Mouse (Mus musculus): ENCODE measurements at regions not wholly inside any gene's neighbourhood (a gene's known extent, or its start where the extent isn't known, plus 50 kb on each side); places are given as distances from the start of the nearest gene placed in this dataset.
"Not testable (repeated sequence)": the region's sequence is repeated elsewhere in the genome, so short reads cannot be mapped to it uniquely, and the experiment has no call there.

DNA sequence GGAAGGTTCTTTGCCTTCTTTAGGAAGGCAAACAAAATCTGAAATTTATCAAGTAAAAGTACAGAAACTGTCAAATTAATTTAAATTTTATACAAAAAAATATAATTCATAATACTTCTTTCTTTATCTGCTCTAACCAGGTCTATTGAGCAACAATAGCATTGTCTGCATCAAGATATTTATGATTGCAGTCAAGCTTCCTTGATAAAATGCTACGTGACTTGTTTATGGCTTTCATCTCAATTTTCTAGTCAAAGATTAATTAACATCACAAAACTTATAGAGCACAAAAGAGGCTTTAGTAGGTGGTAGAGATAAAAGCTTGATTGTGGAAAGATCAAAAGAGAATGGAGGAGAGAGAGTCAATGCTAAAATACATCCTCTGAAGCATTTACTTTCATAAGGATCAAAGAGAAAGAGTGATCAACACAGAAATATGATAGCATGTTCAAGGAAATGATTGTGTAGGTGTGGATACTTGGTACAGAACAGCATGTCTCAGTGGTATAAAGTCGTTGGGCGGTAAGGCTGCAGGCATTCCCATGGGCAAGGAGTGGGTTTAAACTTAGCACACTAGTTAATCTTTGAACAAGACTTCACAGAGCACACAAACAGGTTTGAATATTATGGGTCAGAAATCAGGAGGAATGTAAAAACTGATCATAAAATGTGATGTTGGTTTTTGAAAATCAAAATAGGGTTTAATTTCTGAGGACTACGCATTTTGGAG, 164.3 kb upstream of the Speer4f2 start:
- no peak for DNase-seq (ENCODE audit: low spot score)

DNA sequence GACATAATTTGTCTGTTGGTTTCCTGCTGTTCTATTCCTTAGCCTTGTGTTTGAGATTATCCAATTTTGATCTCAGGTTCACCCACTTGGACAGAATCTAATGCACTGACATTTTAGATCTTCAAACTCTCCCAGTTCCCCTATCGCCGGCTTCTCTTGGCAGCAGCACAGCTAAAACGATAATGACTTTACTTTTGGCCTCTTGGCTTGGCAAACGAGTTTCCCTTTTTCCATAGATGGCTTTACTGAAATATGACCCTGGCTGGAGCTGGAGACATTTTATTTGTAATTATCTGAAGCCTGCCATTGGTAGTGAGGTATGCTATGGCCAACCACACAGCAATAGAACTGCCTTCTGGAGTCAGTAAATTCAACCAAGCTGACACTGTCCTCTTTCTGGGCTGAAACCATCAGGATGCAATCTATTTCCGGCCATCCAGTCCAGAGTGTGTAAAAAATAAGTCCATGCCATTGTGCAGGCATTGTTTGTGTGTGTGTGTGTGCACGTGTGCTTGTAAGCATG, 162.2 kb upstream of the Speer4f2 start:
- DNase-seq (ENCODE audit: low spot score), result no peak

DNA sequence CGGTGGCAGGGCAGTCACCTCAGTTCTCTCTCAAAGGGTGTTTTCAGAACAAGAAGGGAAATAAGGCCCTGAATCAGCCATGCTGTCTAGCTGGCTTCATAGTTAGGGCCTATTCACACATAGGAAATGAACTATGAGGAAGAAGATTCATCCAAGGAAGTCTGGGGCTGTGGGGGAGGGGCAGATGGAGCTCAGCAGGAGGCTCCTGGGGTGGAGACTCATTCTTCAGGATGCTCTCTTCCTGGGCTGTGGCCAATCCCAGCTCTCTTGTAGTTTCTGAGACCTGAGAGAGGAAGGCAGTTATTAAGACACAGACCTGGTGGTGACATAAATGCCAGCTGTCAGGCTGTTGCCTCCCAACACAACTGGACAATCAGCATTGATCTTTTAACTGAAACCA, 149.4 kb upstream of the Speer4f2 start:
- not testable (repeated sequence) for DNase-seq (ENCODE audit: low spot score)

DNA sequence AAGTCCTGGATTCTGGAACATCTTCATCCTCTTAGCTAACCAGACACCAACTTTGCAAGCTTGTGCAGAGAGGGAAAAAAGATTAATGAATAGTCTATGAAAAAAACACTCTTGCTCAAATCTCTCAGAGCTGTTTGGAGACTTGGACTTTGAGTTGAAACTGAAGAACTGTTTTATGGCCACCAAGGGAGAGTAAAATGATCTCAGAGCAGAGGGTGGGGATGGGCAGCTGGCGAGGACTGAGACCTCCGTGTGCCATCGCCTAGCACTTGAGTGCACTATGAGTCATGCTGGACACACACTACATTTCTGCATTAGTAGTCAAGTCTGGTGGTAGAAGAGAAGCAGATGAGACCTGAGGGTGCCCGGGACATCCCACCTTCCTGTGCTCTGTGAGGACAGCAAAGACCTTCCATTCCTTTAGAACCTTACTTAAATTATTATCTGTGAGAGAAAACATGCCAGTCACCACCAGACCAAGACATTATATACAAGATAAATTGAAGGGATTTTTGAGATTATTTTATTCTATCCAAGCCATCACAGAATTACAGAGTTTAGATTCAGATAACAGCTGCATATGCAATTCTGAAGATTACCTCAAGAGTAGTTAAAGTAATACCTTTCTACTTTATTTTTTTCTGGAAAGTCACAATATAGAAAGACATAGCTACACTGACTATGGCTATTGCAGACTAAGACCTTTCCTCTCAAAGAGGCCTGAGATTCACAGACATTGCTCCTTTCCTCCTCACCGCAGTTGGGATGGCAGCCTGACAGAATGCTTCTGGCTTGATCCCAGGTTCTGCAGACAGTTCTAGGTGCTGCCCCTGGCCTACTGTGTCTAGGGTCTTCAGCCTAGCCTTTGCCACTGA, 125.0 kb upstream of the Speer4f2 start:
- no peak for DNase-seq (ENCODE audit: low spot score)

DNA sequence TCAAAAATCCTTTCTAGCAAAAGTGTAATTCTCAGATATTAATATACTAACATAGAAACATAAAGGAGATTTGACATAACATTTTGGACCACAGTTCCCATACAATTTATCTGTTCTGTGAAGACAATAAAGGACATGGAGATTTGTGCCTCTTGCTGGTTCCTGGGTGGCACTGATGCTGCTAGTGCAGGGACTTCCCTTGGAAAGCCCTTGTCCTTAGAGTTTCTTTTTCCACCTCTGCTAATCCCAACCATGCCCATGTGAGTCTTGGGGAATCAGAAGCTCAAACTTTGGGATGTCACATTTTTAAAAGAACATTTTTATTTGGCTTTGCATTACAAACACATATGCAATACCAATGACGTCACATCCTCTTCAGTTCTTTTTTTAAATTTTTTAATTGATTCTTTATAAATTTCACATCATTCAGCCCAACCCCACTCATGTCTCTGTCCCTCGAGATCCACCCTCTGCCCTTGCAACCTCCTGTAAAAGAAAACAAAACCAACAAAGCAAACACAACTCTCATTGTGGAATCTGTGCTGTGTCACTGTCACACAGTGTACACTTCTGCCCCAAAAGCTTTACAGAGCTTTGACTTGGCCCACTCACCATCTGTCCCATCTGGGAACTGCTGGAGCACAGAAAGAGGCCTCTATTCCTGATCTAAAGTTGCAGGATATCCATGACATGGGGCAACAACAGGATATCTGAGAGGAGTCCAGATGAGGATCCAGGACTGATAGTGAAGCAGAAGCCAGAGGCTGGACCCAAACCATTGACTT, 112.2 kb upstream of the Speer4f2 start:
- no peak for DNase-seq (ENCODE audit: low spot score)

DNA sequence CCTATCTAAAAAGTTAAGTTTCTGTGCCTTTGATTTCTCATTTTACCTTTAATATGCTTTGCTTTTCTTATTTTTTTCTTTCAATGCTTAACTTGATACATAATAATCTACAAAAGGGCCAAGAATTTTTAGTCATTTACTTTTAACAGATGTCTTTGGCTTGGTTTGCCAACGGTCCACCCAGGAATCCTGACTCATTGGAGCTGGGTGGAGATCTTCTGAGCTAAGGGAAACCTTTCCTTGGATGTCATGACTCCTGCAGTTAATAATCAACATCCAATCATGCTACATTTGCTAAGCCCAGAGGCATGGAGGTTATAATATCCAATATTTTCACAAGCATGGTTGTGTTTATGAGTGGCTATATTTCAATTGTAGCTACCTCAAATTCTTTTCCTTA, 110.9 kb upstream of the Speer4f2 start:
- no peak for DNase-seq (ENCODE audit: low spot score)

DNA sequence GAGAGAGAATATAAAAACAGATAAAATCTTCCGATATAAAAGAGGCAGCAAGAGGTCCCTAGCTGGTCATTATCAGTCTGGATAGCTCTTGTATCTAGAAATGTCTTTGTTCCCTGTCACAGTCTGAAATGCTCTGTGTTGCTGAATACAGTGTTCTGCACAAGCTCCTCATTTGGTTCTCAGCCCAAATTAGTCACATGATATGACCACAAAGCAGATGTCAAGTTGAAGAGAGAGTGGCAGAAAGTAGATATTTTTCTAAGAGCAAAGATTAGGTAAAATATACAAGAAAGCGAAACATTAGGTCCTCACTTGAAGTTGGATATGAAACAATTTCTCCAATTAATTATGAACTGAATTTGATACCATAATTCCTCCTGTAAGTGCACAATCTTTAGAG, 101.8 kb upstream of the Speer4f2 start:
- DNase-seq (ENCODE audit: low spot score), result no peak

DNA sequence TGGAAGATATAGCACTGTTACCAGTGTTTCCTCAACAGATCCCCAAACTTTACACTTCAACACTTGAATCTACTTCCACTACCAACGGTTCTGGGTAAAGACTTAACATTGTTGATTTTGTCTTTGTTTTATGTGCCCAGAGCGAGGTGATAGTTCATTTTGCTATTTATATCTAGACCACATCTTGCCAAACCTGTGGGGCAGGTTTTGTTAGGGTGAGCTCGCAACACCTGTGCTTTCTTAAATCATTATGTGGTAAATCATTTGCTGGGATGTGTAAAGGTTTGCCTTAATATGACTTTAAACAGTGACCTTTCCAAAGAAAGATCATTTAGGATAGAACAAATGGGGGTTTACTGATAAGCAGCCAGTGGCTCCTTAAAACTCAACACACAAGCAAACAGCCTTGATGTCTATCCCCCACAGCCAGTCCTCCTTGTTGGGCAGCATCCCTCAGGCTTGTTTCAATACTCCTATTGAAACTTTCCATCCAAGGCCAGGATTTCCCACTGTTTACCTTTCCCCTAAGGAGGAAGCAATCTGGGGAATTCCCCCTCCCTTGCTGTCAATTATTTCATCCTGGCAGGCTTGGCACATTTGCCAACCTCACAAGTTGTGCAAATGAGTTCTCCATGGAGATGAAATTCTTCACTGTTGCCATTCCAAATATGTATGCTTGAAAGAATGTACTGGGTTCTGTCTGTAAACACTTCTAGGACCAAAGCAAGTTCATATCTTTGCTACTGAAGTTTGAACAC, 101.1 kb upstream of the Speer4f2 start:
- DNase-seq (ENCODE audit: low spot score), result no peak

DNA sequence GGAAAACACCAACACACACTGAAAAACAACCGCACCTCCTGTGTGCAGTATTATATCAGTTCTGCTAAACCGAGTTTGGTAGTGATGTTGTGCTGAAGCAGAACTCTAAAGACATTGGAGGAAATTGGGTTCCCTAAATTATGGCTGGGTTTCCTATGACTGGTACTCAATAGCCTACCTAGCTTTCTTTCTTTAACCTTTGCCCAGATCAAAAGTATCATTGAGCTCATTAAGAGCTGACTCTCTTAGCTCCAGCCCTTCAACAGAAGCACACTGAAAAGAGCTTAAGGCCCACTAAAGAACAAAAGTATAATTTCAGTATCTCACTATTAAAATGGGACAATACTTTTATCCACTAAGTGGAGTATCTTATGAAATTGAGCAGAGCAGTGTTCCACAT, 97.6 kb upstream of the Speer4f2 start:
- DNase-seq (ENCODE audit: low spot score), result no peak

DNA sequence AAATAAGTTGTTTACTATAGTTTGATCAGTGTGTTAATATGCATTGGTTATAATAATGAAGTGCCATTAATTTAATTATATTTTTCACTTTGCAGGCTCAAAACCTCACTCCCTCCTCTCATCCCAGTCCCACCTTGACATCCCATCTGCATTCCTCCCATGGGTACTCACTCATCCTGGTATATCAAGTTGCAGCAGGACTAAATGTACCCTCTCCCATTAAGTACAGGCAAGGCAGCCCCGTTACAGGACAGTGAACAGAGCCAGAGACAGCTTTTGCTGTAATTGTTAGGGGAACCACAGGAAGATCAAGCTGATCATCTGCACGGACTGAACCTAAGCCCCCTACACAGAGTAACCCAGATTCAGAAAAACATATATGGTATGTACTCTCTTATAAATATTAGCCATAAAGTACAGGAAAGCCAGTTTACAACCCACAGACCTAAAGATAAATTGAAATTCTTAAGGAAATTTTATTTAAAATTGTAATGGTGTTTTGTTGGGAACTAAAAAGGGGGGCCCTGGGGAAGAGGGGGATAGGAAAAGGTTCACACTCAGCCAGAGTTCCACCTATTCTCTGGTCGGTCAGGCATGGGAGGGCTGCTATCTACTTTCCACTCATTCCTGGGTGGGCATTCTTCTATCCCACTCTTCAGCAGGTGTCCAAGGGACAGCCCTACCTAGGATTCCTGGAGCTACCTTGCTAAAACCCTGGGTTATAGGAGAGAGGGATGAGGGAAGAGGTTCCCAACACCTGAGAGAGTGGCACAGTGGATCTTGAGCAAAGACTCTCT, 96.0 kb upstream of the Speer4f2 start:
- DNase-seq (ENCODE audit: low spot score), result no peak

DNA sequence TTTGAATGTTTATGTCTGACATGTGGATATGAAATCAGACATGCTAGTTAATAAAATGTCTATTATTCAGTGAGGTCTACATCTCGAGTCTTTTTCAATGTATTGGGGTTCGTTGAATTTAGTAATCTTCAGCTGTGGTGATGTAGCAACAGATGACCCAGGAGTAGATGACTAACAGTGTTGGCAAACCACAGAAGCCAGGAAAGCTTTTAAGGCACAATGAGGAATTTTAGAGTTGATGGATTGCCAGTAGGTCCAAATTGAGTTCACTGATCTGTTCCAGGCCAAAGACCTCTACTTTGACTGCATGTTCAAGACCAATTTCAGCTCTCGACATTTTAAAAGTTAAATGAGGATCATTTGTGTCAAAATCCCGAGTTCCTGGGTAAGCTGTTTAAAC, 92.8 kb upstream of the Speer4f2 start:
- no peak for DNase-seq (ENCODE audit: low spot score)

DNA sequence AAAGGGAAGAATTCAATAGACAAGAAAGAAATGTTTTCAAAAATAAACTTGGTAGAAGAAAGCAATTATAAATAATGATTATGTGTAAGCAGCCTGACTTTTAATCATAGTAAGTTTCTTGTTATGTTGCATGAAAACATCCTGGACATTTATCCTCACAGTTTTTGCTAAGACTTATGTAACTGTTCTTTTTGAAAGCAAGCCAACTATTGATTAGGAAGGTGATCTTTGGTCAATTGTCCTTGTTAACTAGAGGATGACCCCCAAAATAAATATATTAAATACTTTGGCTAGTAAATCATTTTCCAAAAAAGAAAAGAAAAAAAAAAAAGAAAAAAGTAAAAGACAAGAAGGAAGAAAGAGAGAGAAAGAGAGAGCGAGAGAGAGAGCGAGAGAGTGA, 92.0 kb upstream of the Speer4f2 start:
- DNase-seq (ENCODE audit: low spot score), result no peak

DNA sequence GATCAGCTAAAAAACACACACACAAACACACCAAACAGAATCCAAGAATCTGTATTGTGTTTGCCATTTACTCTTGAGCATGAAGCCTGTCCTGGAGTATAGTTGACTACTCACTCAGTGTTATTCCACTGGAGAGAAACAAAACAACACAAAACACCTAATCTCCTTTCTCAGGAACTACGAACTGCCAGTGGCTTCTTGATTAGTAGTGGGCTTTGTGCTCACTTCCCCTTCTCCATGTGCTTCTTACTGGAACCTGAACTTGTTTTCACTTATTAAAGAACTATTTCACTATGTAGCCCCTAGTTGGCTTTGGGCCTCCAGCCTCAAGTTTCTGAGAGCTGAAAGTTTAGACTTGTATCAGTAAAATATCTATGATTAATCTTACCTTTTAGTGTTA, 84.0 kb upstream of the Speer4f2 start:
- no peak for DNase-seq (ENCODE audit: low spot score)

DNA sequence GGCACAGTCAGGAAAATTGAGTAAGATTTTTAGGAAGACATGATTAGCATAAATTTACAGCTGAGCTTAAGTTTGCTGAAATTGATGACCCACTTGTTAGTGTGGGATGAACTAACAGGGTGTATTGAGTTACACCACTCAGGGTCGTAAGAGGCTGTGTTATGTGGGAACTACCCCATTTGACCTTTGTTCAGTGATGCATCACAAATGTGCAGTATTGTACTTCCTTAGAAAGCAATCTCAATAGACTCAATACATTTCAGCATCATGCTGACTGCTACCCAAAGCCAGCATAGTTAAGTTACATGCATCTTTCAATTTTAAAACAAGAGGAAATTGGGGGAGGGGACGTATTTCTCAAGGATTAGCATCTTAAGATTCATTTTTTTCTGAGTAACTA, 80.4 kb upstream of the Speer4f2 start:
- no peak for DNase-seq (ENCODE audit: low spot score)

DNA sequence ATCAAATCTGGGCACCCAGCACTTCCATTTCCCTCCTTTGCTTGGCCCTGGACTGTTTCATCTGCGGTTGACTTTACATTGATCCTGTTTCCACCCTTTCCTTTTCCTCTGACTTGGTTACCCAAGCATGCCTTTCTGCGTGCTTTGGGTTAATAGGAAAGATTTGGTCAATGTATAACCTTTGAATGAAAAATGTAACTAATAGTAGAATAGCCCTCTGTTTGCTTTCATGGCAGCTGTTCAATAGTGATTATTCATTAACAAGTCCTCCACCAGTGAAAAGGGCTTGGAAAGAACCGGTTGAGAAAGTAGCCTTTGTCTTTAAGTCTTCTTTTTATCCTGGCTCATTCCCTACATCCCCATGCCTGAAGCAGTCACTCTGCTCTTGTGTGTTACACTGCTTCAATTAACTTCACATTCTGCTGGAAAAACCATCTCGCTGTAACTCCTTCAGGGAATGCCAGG, 76.4 kb upstream of the Speer4f2 start:
- DNase-seq (ENCODE audit: low spot score), result no peak

DNA sequence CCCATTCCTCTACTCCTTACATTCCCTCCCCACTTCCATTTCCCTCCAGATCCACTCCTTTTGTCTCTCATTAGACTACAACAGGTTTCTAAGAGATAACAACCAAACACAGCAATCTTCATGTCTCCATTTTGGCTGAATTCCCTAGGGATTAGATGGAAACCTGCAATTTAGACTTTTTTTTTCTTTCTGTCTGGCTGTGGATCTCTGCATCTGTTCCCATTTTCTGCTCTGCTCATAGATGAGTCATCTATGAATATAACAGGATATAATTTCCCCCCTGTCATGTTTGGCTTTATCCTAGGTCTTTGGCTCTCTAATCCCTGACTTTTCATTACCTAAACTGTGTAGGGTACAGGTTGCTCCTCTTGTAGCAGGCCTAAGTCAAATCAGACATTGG, 73.1 kb upstream of the Speer4f2 start:
- DNase-seq (ENCODE audit: low spot score), result peak; percentile 7

DNA sequence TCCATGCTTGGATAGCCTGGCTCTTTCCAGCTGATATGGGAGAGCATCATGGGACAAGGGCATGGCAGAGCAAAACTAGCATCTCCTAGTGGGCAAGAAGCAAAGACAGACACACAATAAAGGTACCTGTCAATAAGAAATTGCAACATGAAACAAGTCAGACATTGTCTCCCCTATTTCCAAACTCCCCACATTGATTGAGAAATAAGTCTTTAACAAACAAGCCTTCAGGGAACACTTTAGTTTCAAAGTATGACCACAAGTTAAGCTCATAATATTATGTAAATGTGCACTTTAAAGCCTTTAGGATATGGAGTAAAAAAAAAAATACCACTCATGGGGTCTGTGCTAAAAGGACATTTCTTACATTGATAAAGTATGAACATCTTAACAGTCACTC, 51.5 kb upstream of the Speer4f2 start:
- no peak for DNase-seq (ENCODE audit: low spot score)

All from left cerebral cortex, adult 11 months (tissue).